In the genomic region with DNA sequence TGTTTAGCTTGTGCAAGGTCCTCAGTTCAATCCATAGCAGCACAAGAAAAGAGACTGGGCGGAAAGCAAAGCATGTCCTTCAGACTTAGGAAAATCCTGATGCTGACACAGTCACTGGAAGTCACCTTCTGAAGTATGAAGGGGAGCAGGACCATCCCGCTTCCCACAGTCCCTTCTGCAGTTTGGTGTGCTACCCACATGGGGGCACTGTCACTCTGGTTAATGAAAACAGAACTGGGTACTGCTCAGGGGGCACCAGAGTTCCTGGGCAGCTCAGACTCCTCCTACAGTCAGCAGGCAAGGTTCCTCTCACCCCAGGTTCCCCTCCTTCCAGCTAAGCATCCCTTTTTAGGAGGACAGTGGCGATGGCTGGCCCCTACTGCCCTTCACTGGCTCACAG, we compare ENCODE assay signal across 10 mouse cellular contexts. TPM values are rescaled to one million over a fixed set of nuclear protein-coding genes. Genes with fewer than 3 reads are reported as not detected.
A peak's percentile ranks its signal among the peaks of the same experiment; 100 is the strongest.
DNase-seq lines count a peak whose midpoint lies in the region; TF ChIP-seq lines count a peak whose summit lies in the region.
"Had no signal": no experiment of that assay in that cellular context is flagged by ENCODE, and none has a peak within 500 bp of the region (broad histone marks: within the 10 kb centered on the region; RNA-seq: fewer than 3 reads in every experiment).

No protein-coding gene starts in this region.

- TF ChIP-seq CTCF in E14TG2a.4 (conservative IDR thresholded peaks at IDR 0.05; ENCODE audit: low read length), result peak; percentile 75

- H3K36me3 ChIP-seq in E14TG2a.4 (ENCODE audit: insufficient read depth, low read length), result peaks cover 23% of the 10 kb centered on the region
- H3K36me3 ChIP-seq: liver, embryonic 13.5 days; stomach, embryonic 15.5 days had no signal

- no peaks in the 10 kb centered on the region for H3K27me3 ChIP-seq in E14TG2a.4 (ENCODE audit: insufficient read depth, low read length)
- H3K27me3 ChIP-seq: stomach, embryonic 15.5 days had no signal

- DNase-seq in adrenal gland, postnatal 10 days, result peak; percentile 54
- DNase-seq in adrenal gland, postnatal 25 days, result no peak
- DNase-seq in kidney, postnatal 14 days, result peak; percentile 36
- no peak for DNase-seq in kidney, adult 11 months
- peak; percentile 63 for DNase-seq in embryo, embryonic 11 days
- peak; percentile 16 for DNase-seq in lung, postnatal 25 days (ENCODE audit: low spot score)
- DNase-seq in spleen, adult 18-20 months, result no peak
- DNase-seq: liver, embryonic 13.5 days had no signal

- no peaks in the 10 kb centered on the region for H3K9me3 ChIP-seq in E14TG2a.4 (ENCODE audit: low read length)
- H3K9me3 ChIP-seq: liver, embryonic 13.5 days; stomach, embryonic 15.5 days had no signal

- no peak overlapping the region for H3K4me3 ChIP-seq in E14TG2a.4 (replicated peaks; ENCODE audit: low read length)
- H3K4me3 ChIP-seq: liver, embryonic 13.5 days; stomach, embryonic 15.5 days had no signal

- H3K4me1 ChIP-seq in E14TG2a.4 (replicated peaks; ENCODE audit: low read depth, low read length), result peaks cover 77% of the 10 kb centered on the region
- H3K4me1 ChIP-seq: liver, embryonic 13.5 days had no signal

RNA-seq across cellular contexts. Expression of a gene that starts 30.9 kb away (rescaled TPM):
- under 1 TPM; 0.21 to 0.27 TPM for total RNA-seq in adrenal gland, postnatal 10 days (2021)
- total RNA-seq in adrenal gland, postnatal 25 days (2021), result 0.19 and 0.30 TPM in 2 replicates

RNA-seq across cellular contexts. Expression of a gene that starts 35.2 kb away (rescaled TPM):
- 10 to 100 TPM; 14.0 to 18.9 TPM for total RNA-seq in adrenal gland, postnatal 10 days (2021)
- total RNA-seq in adrenal gland, postnatal 25 days (2021), result 17.7 and 28.4 TPM in 2 replicates

RNA-seq across cellular contexts. Expression of a gene that starts 51.9 kb away (rescaled TPM):
- 10 to 100 TPM in 1 of 2 experiments, 1 to 10 TPM in 1; 8.0 to 10.7 TPM for total RNA-seq in adrenal gland, postnatal 10 days (2021)
- 2.9 and 8.1 TPM in 2 replicates for total RNA-seq in adrenal gland, postnatal 25 days (2021)

Comparison
In these comparisons a context has a peak if more than half of its experiments do, and no peak if none do; other contexts are left out.
1. DNase-seq: peak in adrenal gland, postnatal 10 days (single experiment), kidney, postnatal 14 days (single experiment), embryo, embryonic 11 days (single experiment) and lung, postnatal 25 days (single experiment); none in adrenal gland, postnatal 25 days (single experiment), kidney, adult 11 months (single experiment) and spleen, adult 18-20 months (0 of 2).